Mouse (Mus musculus) monocyte, adult 2 months (primary cell): ENCODE measurements at regions not wholly inside any gene's neighbourhood (a gene's known extent, or its start where the extent isn't known, plus 50 kb on each side); places are given as distances from the start of the nearest gene placed in this dataset.

Experiments
- DNase-seq, 2 experiments: peaks; one replicate each; pipeline ENCODE4 v3.0.0; 2022; ENCODE audit warnings: low spot score in 2 of 2, low read depth in 1 of 2

DNA sequence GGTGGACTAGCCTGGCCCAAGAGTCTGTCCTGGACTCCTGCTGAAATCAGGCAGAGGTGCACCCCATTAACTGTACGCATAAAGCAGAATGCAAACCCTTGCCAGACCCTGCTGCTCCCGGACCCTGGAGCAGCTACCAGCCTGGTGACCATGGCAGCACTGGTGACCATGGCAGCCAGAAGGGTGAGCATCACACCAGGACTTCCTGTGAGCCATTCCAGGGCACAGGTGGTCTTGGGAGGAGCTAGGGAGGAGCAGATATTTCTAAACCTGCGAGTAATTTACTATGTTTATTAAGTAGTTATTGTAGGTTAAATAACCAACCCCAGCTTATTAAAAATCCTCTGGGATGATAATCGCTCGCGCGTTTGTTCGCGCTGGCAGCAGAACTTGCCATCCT, 113.8 kb downstream of the Plxna1 start:
- no peak for DNase-seq

DNA sequence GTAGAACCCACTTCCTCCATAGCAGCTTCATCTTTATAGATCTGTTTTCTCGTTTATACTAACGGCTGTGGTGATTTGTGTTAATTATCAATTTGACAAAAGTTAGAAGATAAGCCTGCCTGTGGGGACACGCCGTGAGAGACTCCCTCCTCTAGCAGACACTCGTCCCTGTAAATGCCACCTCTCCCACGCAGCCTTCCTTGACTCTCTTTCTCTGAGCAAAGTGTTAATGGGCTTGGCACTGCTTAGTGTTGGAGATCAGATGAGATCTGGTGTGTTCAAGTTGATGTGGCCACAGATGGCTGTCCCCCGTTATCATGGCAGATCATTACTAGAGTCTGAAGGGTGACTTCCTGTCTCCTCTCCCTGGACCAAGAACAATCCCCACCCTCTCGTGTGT, 113.1 kb downstream of the Plxna1 start:
- no peak for DNase-seq

DNA sequence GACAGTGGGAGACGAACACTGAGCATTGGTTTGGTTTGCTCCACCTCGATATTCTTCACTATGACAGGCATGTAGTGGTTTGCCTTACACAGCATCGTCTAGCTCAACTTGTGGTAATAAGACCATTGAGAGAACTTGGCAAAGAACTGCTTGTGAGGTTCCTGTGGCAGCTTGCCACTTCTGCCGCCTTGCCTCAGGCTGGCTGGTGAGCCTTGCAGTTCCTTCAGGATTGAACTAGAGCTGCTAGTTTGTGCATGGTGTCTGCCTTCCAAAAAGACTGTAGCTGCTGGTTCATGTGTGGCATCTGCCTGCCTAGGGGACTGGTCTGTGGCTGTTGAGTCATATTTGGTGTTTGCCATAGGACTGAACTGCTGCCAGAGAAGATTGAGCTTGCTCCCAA, 110.8 kb downstream of the Plxna1 start:
- DNase-seq: no peak

- DNase-seq: no peak
Measured at GRCm38 (mm10) chr6:89256022-89256421, 106.4 kb downstream of the Plxna1 start.

- DNase-seq: peak in 1 of 2 experiments; percentile 30
Measured at GRCm38 (mm10) chr6:89256630-89257292, 105.7 kb downstream of the Plxna1 start.

GRCm38 (mm10) chr6:89257416-89257815, 105.0 kb downstream of the Plxna1 start:
- no peak for DNase-seq

- peak; percentile 45 to 60 for DNase-seq
Measured at GRCm38 (mm10) chr6:89258140-89258539, 104.3 kb downstream of the Plxna1 start.

DNA sequence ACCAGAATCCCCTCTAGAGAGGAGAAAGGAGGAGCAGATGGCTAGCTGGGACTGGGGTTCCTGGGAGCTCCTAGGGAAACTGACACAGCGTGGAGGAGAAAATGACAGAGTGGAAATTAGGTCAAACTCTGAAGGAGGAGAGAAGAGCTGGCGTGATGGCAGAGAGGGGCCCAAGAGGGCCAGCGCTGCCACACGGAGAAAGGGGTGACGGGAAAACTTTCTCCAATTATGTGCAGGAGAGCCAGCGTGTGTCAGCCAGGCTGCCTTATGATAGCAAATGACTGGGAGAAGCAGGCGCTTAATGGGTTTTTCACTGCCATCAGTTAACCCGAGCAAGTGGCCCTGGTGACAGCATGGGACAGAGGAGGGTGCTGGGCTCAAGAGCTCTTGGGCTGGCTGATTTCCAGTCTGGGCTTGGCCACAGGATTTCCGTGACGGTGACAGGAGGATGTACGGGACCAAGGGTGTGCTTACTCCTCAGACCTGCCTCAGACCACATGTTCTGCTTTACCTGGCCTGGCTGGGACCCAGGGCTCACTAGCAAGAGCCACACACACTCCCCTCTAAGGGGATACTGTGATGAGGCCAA, 102.9 kb downstream of the Plxna1 start:
- DNase-seq: no peak

DNA sequence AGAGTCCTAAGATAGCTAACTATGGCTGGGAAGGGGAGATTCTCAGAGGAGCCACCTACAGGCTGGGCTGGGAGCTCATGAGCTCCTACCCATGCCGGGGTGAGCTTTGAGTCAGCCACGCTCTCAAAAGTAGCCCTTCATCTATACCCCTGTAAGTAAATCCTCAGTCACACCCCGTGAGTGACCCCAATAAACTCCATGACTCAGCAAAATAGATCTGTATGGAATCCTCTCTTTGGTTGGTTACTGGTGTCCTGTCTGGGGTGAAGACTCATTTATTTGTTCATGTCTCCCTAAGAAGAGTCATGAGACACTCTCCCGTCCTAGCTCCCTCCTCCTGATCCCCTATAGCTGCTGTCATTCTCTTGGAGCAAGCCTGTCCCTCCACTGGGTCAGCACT, 99.5 kb downstream of the Plxna1 start:
- no peak for DNase-seq

DNA sequence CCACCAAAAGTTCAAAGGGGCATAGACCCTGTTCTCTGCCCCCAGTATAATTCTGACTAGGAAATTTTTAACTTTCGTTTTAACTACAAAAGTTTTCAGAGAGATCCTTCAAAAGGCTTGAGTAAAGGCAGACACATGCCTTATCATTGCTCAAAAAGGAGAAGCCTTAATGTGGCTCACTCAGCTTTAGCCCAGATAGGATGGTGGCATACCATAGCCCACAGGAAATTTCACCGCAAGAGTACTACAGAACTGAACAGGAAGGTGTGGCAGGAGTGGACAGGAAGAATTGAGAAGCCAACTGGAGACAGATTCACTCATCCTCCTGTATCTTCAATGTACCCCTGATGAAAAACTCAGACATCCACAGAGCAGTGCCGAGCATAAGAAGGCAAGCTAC, 97.1 kb downstream of the Plxna1 start:
- DNase-seq: no peak
